Mouse (Mus musculus): Measurements from ENCODE around the gene Ifna15.
"Not testable (repeated sequence)": the region's sequence is repeated elsewhere in the genome, so short reads cannot be mapped to it uniquely, and the experiment has no call there.

The Ifna15 gene

DNA sequence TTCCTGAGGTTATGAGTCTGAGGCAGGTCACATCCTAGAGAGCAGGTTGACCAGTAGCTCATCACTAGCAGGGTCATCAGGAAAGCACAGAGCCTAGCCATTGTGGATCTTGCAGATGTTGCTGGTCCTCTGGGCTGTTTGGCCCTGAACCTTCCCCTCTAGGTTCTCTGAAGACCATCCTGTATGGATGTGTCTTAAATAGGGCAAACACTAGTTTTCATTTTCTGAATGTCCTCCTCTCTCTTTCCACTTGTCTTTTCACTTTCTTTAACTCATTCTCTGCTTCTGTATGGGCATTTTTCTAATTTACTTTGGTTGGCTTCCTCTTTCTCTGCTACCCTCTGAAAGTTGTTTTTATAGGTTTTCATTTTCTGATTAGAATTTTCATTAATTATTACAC lies at the start of gene Ifna15:
TSS of gene Ifna15 (minus strand) at position 101 of the 400 bp plus-strand sequence.
- CTCF ChIA-PET, POLR2A ChIA-PET: not testable (repeated sequence)

- ChIA-PET CTCF (no interaction called here), POLR2A (no interaction called here)
These were observed 45.2 kb upstream of the Ifna15 start, which contains the start of gene Ifna12 for GRCm38 (mm10) chr4:88603276-88603675. Ifna12 (minus strand) TSS chr4:88603376.

GRCm38 (mm10) chr4:88592285-88592684 lies 34.2 kb upstream of the Ifna15 start, which contains the start of gene Ifna9:
Ifna9 (minus strand) TSS chr4:88592385.
- ChIA-PET POLR2A (no interaction called here), CTCF (no interaction called here)

DNA sequence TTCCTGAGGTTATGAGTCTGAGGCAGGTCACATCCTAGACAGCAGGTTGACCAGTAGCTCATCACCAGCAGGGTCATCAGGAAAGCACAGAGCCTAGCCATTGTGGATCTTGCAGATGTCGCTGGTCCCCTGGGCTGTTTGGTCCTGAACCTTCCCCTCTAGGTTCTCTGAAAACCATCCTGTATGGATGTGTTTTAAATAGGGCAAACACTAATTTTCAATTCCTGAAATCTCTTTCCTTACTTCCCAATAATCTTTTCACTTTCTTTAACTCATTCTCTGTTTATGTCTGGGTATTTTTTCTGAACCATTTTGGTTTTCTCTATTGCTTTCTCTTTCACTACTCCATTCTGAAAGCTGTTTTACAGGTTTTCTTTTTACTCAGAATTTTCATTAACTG lies 13.7 kb upstream of the Ifna15 start, which contains the start of gene Ifna14:
TSS of gene Ifna14 (minus strand) at position 101 of the 400 bp plus-strand sequence.
- ChIA-PET CTCF (interaction anchor here in 1 of 4 experiments (0.6 kb wide), 1 partner anchor 24 kb away, joined by 4 read pairs; no protein-coding TSS in a partner anchor), POLR2A (no interaction called here)

DNA sequence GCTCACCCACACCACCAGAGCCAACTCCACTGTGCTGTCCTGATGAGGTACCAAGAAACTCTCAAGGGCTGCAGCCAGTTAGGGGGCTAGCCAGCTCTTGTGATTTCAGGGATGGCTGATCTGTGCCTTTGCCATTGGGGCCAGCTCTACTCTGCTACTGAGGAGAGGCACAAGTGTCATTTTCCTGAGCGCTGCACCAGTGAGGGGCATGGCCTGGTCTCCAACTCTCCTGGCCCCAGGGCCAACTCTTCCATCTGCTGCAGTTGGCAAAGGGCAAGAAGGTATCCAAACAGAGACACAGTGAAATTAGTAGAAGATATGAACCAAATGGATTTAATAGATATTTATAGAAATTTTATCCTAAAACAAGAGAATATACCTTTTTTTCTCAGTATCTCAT lies 3.7 kb upstream of the Ifna15 start:
- ChIA-PET CTCF (no interaction called here), POLR2A (interaction anchor here in 1 of 4 experiments (0.8 kb wide), 1 partner anchor 8 kb away, joined by 3 read pairs; no protein-coding TSS in a partner anchor)

DNA sequence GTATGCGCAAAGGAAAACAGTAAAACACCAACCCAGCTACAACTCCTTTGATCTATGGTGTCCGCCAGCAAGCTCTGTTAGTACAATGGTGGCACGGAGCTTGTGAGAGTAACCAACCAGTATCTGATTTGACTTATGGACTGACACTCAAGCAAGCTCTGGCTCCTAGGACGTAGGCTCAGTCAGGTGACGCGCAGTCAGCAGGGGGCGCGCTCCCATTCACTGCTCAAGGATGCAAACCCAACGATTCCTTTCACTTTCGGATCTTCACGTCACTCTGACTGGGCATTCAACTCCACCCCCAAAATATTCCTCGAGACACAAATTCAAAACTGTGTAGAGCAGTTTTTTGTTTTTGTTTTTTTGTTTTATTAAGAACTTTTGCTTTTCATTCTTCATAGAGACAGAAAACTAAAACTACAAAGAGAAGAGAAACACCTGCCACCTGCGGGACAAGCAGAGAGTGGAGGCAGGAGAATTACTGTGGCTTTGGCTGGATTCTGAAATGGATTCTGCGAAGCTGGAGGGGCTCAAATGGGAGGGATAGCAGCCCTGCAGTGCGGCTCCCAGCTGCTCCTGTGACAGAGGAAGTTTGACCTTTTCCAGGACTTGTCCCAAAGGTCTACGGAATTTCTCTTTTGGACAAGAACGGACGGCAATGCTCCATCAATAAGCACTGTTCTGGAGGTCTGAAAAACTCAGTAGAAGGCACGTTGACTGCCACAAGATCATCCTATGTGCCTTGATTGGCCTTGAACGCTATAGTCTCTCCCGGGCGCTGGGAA lies 7.7 kb downstream of the Ifna15 start:
- POLR2A ChIA-PET: no interaction called here
- CTCF ChIA-PET: interaction anchor here in 3 of 4 experiments (0.5 to 1.3 kb wide), 9 partner anchors 14 to 1183 kb away, joined by 3 to 5 read pairs (median 3); no protein-coding TSS in a partner anchor

GRCm38 (mm10) chr4:88547986-88548385 lies 10.1 kb downstream of the Ifna15 start:
- ChIA-PET CTCF (interaction anchor here in 2 of 4 experiments (0.7 kb wide), 2 partner anchors 23 to 968 kb away, joined by 3 to 4 read pairs; partner anchors contain the start of gene Ifna14 (in 1 of the 2)), POLR2A (no interaction called here)

DNA sequence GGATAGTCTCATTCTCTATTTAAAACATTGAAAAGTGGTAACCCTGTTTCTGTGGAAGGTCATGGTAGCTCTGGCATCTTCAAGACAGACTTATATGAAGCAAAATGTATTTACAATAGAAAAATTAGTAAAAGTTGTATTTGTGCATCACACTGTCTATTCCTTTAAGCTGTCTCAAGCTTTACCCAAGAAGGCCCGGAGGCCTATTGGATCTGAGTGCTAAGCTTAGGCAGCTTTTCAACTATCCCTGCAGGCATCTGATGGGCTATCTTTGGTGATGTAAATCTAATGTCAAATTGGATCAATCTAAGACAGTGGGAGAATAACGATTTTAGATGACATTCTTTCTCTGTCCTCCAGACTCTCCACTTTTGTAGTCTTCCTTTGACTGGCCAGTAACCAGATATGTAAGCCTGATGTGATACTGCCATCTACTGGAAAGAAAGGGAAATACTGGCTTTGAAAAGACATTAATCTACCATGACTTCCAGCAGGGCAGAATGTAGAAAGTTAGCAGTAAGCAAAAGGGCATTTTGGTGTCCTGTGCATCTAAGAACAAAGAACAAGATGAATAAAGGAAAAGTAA lies 14.3 kb downstream of the Ifna15 start:
- ChIA-PET CTCF (interaction anchor here (0.5 to 1.5 kb wide), 11 partner anchors 21 to 1176 kb away, joined by 3 to 7 read pairs (median 3); partner anchors contain the start of genes Hacd4 (in 1 of the 4) and Ifnb1 (in 1 of the 4)), POLR2A (interaction anchor here in 1 of 4 experiments (0.5 to 0.8 kb wide), 2 partner anchors 178 to 859 kb away, joined by 3 to 5 read pairs; partner anchors contain the start of gene Gm26566)

DNA sequence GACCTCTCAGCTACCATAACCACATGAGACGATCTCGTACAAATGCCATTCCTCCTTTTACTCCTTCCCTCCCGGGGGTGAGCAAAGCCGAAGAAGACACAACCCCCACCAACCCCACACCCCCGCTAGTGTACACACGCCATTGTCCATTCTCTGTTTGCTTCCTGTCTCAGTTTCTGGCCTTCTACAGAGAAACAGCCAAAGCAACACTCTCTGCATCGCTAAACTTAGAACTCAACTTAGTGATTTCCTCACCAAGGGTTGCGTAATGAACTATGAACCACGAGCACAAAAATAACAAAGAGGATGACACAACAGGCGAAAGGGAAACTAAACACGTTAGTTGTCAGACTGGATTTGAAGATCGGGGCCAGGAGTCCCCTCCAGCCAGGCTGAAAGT lies 20.7 kb downstream of the Ifna15 start:
- ChIA-PET POLR2A (no interaction called here), CTCF (no interaction called here)

DNA sequence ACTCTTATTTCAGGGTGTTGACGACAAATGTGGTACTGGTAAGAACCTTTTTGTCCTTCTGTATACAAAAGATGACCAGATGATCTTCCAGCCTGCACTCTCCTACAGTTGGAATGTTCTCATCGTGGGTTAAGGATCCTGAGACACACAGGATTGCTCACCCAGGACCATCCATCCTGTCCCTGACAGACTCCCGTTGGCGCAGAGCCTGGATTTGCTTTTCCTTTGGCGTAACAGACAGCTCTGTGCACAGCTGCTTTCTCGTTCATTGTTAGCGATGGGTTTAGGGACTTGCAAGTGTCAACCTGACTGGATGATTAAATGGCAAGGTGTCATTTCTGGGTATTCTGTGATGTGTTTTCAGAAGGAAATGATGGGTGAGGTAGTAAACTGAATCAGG lies 21.4 kb downstream of the Ifna15 start:
- ChIA-PET POLR2A (interaction anchor here in 1 of 4 experiments (0.6 kb wide), 1 partner anchor 350 kb away, joined by 3 read pairs; no protein-coding TSS in a partner anchor), CTCF (no interaction called here)

DNA sequence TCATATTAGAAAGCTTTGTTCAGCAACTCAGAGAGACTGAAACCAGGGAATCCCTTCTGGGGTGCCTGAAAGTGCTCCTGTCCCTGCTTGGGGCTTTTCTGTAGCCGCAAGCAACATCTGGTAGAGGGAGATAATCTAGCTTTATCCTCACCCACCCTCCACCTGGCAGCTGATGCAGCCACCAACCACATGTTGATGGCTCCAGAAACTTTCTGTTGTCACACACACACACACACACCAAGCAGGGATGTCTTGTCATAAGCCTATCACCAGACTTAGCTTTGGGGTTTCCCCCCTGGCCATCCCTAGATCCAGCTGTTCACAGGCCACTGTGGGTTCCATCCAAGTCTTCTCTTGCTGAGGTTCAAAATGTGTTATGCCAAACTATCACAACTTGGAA lies 22.3 kb downstream of the Ifna15 start:
- CTCF ChIA-PET: interaction anchor here in 1 of 4 experiments (0.9 kb wide), 1 partner anchor 14 kb away, joined by 4 read pairs; no protein-coding TSS in a partner anchor
- POLR2A ChIA-PET: interaction anchor here in 1 of 4 experiments (0.8 kb wide), 1 partner anchor 55 kb away, joined by 5 read pairs; no protein-coding TSS in a partner anchor

DNA sequence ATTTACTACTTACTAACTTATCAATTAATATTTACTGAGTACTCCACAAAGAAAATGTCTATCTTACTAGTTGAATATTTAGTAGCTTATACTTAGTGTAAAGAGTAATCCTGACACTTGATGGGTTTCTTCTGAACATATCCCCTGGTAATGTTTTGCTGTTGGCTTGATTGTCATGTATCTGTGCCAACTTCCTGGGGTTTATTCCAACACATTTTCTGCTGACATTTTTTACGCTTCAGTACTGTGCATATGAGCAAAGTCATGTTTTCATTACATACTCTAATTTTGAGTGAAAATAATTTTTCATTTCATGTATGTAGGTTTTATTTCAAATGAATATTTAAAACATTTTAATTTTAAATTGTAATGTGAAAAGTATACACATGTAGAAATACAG lies 23.1 kb downstream of the Ifna15 start:
- CTCF ChIA-PET: no interaction called here
- POLR2A ChIA-PET: interaction anchor here in 1 of 4 experiments (0.7 kb wide), 1 partner anchor 194 kb away, joined by 3 read pairs; no protein-coding TSS in a partner anchor

- CTCF ChIA-PET: interaction anchor here in 1 of 4 experiments (0.7 kb wide), 1 partner anchor 16 kb away, joined by 3 read pairs; no protein-coding TSS in a partner anchor
- POLR2A ChIA-PET: no interaction called here
These were observed 24.5 kb downstream of the Ifna15 start for GRCm38 (mm10) chr4:88533499-88533898.

DNA sequence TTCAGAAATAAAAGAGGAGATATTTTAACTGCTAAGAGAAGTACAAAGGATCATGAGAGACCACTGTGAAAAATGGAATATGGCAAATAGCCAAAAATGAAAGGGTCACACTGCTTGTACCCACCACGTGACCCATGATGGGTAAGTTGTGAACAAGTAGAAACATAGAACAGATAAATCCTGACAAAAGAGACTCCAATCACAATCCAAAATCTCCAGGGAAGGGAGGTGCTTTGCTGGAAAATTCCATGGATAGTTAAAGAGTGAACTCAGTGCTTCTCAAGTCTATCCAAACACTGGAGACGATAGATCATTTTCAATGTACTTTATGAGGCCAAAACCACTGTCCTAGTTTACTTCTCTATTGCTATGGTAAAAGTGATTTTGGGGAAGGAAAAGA lies 27.2 kb downstream of the Ifna15 start:
- ChIA-PET CTCF (no interaction called here), POLR2A (no interaction called here)

DNA sequence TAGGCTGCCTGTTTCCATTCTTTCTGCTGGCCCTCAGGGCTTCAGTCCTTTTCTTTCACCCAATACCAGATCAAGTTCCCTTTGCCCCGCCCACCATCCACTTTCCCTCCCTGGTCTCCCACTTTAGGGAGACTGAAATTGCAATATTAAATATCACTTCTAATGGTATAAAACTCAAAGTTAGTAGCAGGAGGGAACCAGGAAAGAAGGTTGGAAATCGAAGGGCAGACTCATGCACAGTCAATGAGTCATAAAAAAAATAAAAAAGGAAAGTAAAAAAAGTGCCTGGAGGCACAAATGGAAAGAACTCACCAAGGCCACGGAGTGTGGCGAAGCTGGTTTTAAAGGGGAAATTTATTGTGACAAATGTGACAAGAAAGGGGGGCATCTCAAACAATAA lies 27.8 kb downstream of the Ifna15 start:
- POLR2A ChIA-PET: no interaction called here
- CTCF ChIA-PET: no interaction called here

DNA sequence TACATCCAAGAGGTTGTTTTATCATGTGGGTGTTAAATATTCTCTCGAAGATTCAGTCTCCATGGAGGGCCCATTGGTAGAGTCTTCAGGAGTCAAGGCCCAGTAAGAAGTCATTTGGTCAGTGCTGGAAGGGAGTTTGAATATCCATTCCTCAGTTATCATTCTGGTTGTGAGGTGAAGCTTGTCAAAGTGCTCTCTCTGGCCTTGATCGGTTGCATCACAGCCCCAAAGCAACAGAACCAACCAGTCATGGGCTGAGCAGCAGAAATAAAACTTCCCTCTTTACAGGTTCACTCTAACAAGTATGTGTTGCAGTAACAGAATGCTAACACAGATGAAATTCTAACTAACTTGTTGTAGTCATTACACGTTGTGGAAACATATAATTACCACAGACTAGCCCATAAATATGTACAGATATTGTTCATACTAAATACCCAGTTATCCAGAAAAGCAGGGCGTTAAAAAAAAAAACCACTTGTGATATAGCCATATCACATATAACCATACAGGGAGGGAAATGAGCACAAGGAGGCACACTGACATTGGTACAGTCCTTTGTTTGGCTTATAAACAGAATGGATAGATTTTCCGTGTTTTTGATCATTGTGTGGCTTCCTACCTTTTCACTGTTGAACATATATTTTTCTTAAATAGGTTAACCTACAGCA lies 31.5 kb downstream of the Ifna15 start:
- ChIA-PET CTCF (interaction anchor here in 2 of 4 experiments (0.7 to 2.5 kb wide), 3 partner anchors 12 to 296 kb away, joined by 3 to 7 read pairs (median 5); no protein-coding TSS in a partner anchor), POLR2A (no interaction called here)

DNA sequence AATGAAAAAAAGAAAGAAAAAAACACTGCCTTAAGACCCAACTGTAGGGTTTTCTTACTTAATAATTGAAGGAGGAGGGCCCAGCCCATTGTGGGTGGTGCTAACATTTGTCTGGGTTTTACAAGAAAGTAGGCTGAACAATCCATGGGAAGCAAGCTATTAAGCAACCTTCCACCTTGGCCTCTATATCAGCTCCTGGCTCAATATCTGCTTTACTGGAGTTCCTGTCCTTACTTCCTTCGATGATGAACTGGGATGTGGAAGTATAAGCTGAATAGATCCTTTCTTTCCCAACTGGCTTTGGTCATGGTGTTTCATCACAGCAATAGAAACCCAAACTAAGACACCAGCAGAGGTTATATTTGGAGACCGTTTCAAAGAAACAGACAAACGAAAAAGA lies 32.7 kb downstream of the Ifna15 start:
- CTCF ChIA-PET: interaction anchor here in 2 of 4 experiments (0.7 to 2.5 kb wide), 2 partner anchors 11 kb away, joined by 3 to 7 read pairs; no protein-coding TSS in a partner anchor
- POLR2A ChIA-PET: no interaction called here

DNA sequence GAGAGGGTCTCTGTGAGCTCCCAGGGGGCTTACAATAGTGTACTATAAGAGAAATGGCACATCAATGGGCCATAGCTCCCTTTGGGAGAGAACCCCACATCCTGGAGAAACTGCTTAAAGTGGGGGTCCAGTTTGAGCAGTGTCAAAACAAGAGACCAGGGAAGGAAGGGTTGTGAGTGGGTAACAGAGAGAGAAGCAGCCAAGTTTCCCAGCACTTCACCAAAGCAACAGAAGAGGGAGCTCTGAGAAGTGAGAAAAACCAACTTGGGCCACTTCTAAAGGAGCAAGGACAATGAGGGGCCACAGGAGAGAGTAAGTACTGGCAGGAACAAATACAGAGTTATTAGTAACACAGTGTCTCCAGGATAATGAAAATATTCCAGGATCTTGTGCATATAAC lies 34.8 kb downstream of the Ifna15 start:
- ChIA-PET CTCF (interaction anchor here in 2 of 4 experiments (1.0 to 1.5 kb wide), 4 partner anchors 9 to 27 kb away, joined by 3 to 16 read pairs (median 4); no protein-coding TSS in a partner anchor), POLR2A (no interaction called here)

- POLR2A ChIA-PET: no interaction called here
- CTCF ChIA-PET: interaction anchor here in 2 of 4 experiments (1.0 to 1.5 kb wide), 4 partner anchors 9 to 27 kb away, joined by 3 to 16 read pairs (median 4); no protein-coding TSS in a partner anchor
These were observed 35.4 kb downstream of the Ifna15 start, which contains the start of gene Ifnb1 for GRCm38 (mm10) chr4:88522674-88523073. Ifnb1 (minus strand) TSS chr4:88522774.
